Mouse (Mus musculus): Measurements from ENCODE around the gene Car10.

GRCm38 (mm10) chr11:93565756-93566155, 467.9 kb downstream of the Car10 start:
- TF ChIP-seq CTCF (IDR thresholded peaks at IDR 0.05 in 2 of 3, conservative IDR thresholded peaks at IDR 0.05 in 1 of 3; ENCODE audit: control insufficient read depth in 1 of 3, insufficient read depth in 1 of 3, low read depth in 2 of 3, low read length in 3 of 3, poor library complexity in 1 of 3, severe bottlenecking in 1 of 3), result no peak
- no peak for TF ChIP-seq RAD21 (IDR thresholded peaks at IDR 0.05; ENCODE audit: low read depth, low read length)
- no peak for TF ChIP-seq POLR2A (IDR thresholded peaks at IDR 0.05; ENCODE audit: control insufficient read depth in 1 of 2, insufficient read depth in 1 of 2, low read depth in 1 of 2, low read length in 2 of 2, poor library complexity in 1 of 2)
- TF ChIP-seq MEF2A (IDR thresholded peaks at IDR 0.05; ENCODE audit: extremely low read depth, insufficient replicate concordance, low read depth, low read length, poor library complexity, severe bottlenecking), result no peak
- no peak for TF ChIP-seq HCFC1 (IDR thresholded peaks at IDR 0.05; ENCODE audit: low read depth, low read length)
- TF ChIP-seq MAFK (IDR thresholded peaks at IDR 0.05; ENCODE audit: borderline replicate concordance, low read depth, low read length), result no peak
- TF ChIP-seq TAL1 (IDR thresholded peaks at IDR 0.05; ENCODE audit: low read length), result no peak

Data from MEL (cell line).